In the genomic region with DNA sequence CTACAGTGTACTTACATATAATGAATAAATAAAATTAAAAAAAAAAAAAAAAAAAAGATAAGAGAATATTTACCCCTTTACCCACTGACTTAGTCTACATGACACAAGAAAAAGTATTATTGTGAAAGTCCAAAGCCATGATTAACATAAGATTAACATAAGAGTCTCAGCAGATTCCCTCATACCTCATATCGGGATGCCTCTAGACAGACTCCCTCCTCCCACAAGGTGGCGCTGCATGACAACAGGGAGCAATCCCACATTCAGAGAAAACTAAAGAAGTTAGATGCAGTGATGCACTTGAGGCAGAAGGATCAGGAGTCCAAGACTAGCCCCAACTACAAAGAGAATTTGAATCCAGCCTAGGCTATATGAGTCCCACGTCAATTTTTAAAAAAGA, we compare ENCODE assay signal across 8 mouse cellular contexts. TPM values are rescaled to one million over a fixed set of nuclear protein-coding genes. Genes with fewer than 3 reads are reported as not detected.
DNase-seq lines count a peak whose midpoint lies in the region; ATAC-seq and TF ChIP-seq lines count a peak whose summit lies in the region.

No protein-coding gene starts in this region.

- no peak overlapping the region for H3K4me2 ChIP-seq in forebrain, embryonic 11.5 days (ENCODE audit: low read depth, low read length, severe bottlenecking)
- no peak overlapping the region for H3K4me2 ChIP-seq in lung, embryonic 14.5 days

- DNase-seq in ES-CJ7 (ENCODE audit: low read depth, low spot score), result peak; percentile 82
- peak; percentile 62 for DNase-seq in c-Kit-negative CD71-positive TER-119-positive erythroid progenitor cells, embryonic 14.5 days (ENCODE audit: low read depth, low spot score)
- DNase-seq in forebrain, embryonic 11.5 days (ENCODE audit: low spot score), result peak; percentile 87
- peak; percentile 89 to 92 for DNase-seq in heart, postnatal 14 days
- DNase-seq in kidney, postnatal 36 days, result peak; percentile 80 to 95
- DNase-seq in lung, embryonic 14.5 days, result peak; percentile 91
- peak; percentile 71 for DNase-seq in retina, adult 2 months (ENCODE audit: low read depth, low spot score)
- peak; percentile 76 to 81 for DNase-seq in thymus, postnatal 36 days

- H3K27me3 ChIP-seq in forebrain, embryonic 11.5 days (ENCODE audit: control insufficient read depth, insufficient read depth, low read length), result no peaks in the 10 kb centered on the region
- no peaks in the 10 kb centered on the region for H3K27me3 ChIP-seq in lung, embryonic 14.5 days (ENCODE audit: insufficient read depth, low read length)

- H3K4me3 ChIP-seq in forebrain, embryonic 11.5 days (ENCODE audit: low read depth, low read length), result no peak overlapping the region
- H3K4me3 ChIP-seq in lung, embryonic 14.5 days (ENCODE audit: low read depth, low read length), result no peak overlapping the region

- H3K9me3 ChIP-seq in forebrain, embryonic 11.5 days (ENCODE audit: control insufficient read depth, low read length), result no peaks in the 10 kb centered on the region
- no peaks in the 10 kb centered on the region for H3K9me3 ChIP-seq in lung, embryonic 14.5 days (ENCODE audit: low read depth, low read length)

- peak; percentile 93 for TF ChIP-seq CTCF in lung, embryonic 14.5 days (IDR thresholded peaks at IDR 0.05; ENCODE audit: low read depth)

- ATAC-seq in forebrain, embryonic 11.5 days (replicated peaks; ENCODE audit: low FRiP score), result peak; percentile 60; the same call in 1 of the 2 replicates
- peak; percentile 82 for ATAC-seq in lung, embryonic 14.5 days (ENCODE audit: insufficient read depth)

- 15% methylated on average over 3 of the region's 3 CpGs for WGBS in forebrain, embryonic 11.5 days
- WGBS in lung, embryonic 14.5 days, result 23% methylated on average over 3 of the region's 3 CpGs

- no peaks in the 10 kb centered on the region for H3K4me1 ChIP-seq in forebrain, embryonic 11.5 days (replicated peaks; ENCODE audit: control insufficient read depth, insufficient read depth, low read length)
- no peaks in the 10 kb centered on the region for H3K4me1 ChIP-seq in lung, embryonic 14.5 days (ENCODE audit: insufficient read depth)

- H3K9ac ChIP-seq in forebrain, embryonic 11.5 days (ENCODE audit: low read length), result no peak overlapping the region
- no peak overlapping the region for H3K9ac ChIP-seq in lung, embryonic 14.5 days

- H3K27ac ChIP-seq in forebrain, embryonic 11.5 days (ENCODE audit: low read depth, low read length), result no peak overlapping the region
- no peak overlapping the region for H3K27ac ChIP-seq in lung, embryonic 14.5 days (ENCODE audit: low read depth)

- no peaks in the 10 kb centered on the region for H3K36me3 ChIP-seq in forebrain, embryonic 11.5 days (ENCODE audit: control insufficient read depth, insufficient read depth, low read length)
- H3K36me3 ChIP-seq in lung, embryonic 14.5 days (ENCODE audit: insufficient read depth), result no peaks in the 10 kb centered on the region

- intact Hi-C loops in heart, postnatal 14 days (cut with DNase I), result loop anchor here (1.0 to 2.0 kb wide), 2 partner anchors 29 to 68 kb away; no protein-coding TSS in a partner anchor

RNA-seq across cellular contexts. Expression of gene Ppp1r13b, which starts 29.7 kb away (rescaled TPM):
- polyA plus RNA-seq in forebrain, embryonic 11.5 days (2014; fragmentation: Nextera tagmentation; extraction: Ambion mirVana), result 6.3 and 7.6 TPM in 2 replicates
- 10 to 100 TPM; 21.1 to 21.5 TPM for total RNA-seq in heart, postnatal 14 days (2021)
- polyA plus RNA-seq in lung, embryonic 14.5 days (2014; fragmentation: Nextera tagmentation; extraction: Ambion mirVana), result 28.9 and 29.0 TPM in 2 replicates
